Mouse (Mus musculus): ENCODE results near the gene Grin2b.
"Not testable (repeated sequence)": the region's sequence is repeated elsewhere in the genome, so short reads cannot be mapped to it uniquely, and the experiment has no call there.

Gene Grin2b

DNA sequence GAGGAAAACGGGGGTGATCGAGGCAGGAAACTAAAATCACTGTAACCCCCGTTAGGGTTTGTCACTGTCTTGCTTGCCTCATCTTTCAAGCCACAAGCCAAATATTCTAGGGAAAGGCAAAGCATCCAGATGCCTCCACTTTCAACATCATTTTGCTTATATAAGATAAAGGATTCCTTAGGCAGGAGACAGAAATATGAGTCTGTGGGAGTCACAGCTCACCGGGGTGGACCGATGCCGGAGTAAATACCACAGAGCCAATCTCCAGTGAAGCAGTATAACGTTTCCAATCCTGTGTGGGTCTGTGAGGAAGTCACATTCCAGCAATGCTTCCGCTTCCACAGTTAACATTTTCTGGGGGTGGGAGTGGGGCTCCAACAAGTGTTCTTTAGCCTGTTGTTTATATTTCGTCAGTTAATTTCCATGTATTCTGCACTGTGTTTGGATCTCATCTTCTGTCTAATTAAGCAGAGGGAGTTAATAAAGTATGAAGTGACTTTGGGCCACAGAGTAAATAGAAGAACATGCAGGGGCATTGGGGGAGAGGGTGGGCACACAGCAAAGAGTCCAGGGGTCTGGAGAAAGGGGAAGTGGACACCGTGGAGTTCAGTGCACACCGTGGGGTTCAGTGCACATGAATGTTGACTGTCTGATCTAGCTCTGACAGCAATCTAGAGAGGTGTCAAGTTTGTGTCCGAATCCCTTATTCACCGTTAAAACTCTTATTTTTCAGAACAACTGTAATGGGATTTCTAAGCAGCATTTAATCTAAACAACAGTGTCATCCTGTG, 374.9 kb downstream of the Grin2b start:
- DNase-seq (ENCODE audit: low spot score in 2 of 2) = no peak

DNA sequence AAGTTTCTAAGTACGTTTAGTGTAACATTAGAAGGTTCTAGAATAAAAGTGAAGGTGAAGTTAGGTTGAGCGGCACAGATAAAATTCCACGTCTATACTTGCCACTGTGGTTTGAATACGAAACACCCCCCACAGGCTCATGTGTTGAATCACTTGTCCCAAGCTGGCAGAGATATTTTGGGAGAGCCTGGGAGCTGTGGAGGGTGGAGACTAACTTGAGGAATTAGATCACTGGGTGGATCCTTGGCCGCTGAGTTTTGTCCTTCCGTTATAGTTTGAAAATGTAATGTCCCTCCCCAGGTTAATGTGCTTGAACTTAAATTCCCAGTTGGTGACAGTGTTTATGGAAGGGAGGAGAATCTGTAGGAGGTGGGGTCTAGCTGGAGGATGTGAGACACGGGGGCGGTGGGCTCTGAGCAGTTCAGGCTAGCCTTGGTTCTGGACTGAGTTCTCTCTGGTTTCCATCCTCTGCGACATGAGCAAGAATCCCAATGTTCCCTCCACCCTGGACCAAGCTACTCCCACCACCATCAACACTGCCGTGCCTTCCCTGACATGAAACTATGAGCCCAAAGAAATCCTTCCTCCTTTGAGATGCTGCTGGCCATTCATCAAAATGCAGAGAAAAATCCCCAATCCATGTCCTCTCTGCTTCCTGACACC, 375.8 kb downstream of the Grin2b start:
- DNase-seq (ENCODE audit: low spot score in 2 of 2) = no peak

DNA sequence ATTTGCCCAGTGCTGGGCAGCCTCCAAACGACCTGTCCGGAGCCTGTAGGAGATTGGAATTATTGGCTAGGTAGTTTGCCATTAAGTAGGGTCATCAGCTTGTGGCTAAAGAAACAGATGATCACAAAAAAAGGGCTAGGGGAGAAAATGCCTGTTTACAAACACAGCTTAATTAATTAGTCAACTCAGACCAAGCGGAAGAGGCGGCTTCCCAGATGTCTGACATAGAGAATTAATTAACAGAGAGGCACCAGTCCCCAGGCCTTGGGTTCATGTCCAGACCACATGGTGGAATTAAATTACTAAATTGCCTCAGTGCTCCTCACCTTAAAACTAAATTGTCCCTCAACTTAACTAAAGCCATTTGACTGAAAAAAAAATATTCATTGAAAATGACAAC, 376.4 kb downstream of the Grin2b start:
- no peak for DNase-seq (ENCODE audit: low spot score in 2 of 2)

DNA sequence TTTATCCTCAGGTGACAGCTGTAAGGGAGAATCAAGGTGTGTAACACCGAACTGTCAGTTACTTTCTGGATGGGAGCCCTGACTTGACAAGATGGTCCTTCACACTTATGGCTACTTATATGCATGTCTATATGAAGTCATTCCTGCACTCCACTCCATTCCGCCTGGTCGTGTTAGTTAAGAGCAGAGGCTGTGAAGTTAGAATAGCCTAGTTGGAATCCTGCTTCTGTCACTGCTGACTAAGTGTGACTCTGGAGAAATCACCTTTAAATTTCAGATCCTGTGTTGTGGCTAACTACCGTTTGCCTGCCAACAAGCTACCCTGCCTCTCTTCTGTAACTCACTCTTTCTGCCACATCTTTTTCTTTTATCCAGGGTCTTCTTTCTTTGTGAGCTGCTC, 381.9 kb downstream of the Grin2b start:
- no peak for DNase-seq (ENCODE audit: low spot score in 2 of 2)

GRCm38 (mm10) chr6:135789603-135790170, 383.6 kb downstream of the Grin2b start:
- DNase-seq (ENCODE audit: low spot score in 2 of 2) = no peak

DNA sequence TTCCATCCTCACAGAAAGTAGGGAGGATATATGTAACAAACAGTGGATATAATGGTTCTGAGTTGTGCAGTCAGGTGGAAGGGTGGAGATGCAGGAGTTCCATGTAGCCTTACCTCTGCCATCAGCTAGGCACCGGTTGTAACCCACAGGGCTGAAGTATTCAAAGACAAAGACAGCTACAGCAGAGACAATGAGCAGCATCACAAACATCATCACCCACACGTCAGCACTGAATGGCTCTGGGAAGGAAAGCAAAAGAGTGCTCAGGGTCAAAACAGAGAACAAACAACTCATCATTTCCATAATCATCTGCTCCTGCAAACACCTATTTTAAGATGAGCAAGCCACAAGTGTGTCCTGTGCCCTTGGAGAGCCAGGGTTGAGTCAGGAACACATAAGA, 398.6 kb downstream of the Grin2b start:
- DNase-seq (ENCODE audit: low spot score in 2 of 2) = no peak

DNA sequence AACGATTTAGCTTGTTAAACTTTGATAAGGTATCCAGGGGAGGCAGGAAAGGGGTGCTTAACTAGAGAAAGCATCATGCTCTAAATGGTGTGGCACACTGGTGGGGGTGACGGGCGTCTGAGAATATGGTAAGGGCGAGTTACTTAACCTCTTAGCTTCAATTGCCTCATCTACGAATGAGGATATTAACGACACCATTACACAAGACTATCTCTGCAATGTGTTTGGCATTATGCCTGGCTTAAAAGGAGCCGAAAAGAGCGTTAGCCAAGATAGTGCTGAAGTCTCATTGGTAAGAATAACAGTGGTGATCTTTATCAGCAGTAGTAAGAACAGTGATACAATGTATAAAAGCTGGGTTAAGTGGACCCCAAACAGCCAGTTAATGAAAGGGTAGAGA, 405.7 kb downstream of the Grin2b start:
- peak in 1 of 2 experiments; percentile 8 for DNase-seq (ENCODE audit: low spot score in 2 of 2)

DNA sequence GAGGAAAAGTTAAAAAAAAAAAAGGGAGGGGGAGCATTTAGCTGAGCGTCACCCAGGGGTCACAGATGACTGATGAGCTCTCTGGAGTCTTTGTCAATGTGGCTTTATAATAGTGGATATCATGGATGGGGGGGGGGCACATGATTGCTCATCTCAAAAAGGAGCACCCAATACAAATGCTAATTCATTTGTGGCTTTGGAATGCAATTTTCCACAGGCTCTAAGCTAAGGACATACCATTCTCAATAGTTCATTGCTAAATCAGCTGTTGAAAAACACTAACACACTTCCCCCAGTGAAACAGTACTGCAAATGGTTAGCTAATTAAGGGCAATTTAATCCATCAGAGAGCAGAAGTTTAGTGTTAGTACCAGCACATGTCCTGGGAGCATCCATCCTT, 414.6 kb downstream of the Grin2b start:
- DNase-seq (ENCODE audit: low spot score in 2 of 2) = no peak

GRCm38 (mm10) chr6:135756075-135756474, 417.2 kb downstream of the Grin2b start:
- DNase-seq (ENCODE audit: low spot score in 2 of 2) = no peak

DNA sequence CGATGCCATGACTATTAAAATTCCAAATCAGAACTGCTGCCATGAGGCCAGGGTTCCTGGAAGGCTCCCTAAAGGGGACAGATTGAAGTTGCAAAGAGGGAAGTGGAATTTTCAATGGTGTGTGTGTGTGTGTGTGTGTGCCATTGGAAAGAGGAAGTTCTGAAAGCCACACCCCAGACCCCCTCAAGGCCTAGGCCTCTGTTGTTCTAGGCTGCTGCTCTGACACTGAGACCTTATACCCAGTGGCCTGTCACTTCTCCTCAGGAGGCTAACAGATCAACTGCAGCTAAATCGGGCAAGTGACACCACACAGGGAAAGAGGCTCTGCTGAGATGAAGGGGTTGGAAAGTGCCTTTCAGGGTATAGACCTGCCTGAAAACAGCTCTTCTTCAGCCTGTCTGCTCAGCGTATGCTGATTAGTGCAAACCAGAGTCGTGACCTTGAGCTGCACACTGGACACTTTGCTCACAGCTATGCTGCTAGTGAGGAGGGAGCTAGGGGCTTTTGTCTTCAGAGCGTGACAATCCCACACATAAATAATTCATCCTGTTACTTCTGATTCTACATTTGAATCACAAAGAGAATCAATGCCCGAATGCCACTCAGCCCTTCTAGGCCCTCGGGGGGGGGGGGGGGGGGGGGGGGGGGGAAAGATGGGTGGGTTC, 424.8 kb downstream of the Grin2b start:
- no peak for DNase-seq (ENCODE audit: low spot score in 2 of 2)

DNA sequence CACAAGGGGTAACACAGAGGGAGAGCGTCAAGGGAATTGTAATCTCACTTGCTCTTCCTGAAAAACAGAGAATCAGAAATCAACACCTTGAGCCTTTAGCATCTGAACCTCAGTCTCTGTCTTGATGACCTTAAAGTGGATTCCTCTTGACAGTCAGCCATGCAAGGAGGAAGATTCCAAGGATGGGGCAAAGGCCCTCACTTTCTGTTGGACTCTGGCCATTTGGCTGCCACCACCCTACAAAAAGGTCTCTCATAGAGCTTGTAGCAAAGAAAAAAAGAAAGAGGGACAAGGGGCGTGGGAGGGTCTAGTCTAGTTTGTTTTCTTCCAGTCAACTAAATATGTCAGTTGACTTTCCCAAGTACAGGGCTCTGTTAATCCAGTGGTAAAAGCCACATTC, 427.7 kb downstream of the Grin2b start:
- DNase-seq (ENCODE audit: low spot score in 2 of 2) = no peak

- no peak for DNase-seq (ENCODE audit: low spot score in 2 of 2)
These were observed 439.0 kb downstream of the Grin2b start for GRCm38 (mm10) chr6:135734227-135734732.

DNA sequence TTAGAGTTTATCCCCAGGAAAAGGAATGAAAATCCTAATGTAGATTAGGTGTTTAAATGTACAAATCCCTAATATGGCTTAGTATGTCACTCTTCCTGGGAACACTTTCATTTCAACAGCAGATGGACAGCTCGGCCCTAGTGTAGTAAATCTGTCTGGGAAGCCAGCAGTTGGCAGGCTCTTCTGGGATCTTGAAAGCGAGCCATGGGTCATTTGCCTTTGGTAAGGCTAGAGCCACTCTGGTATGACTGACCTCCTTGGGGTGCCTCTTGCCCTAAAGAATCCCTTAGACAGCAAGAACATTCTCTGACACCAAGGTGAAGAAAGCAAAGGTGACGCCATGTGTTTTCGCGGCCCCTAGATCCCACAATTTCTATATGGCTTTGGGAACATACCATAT, 446.2 kb downstream of the Grin2b start:
- DNase-seq (ENCODE audit: low spot score in 2 of 2) = peak in 1 of 2 experiments; percentile 54

- no peak for DNase-seq (ENCODE audit: low spot score in 2 of 2)
These were observed 451.6 kb downstream of the Grin2b start for GRCm38 (mm10) chr6:135721706-135722105.

DNA sequence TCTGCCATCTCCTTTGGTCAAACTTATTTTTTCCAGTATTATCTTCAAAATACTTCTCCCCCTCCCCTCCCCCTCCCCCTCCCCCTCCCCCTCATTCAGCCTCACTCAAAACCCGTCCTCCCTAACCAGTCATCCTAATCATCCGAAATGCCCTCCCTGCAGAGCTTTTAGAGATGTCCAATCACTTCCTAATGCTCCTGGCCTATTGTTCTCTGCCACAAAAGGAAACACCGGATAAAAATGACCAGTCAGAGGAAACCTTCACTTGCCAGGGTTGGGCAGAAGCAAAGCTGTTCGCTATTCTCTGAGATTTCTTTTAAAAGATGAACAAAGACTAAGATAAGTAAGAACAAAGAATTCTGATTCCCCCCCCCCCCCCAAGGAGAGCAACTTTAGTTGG, 458.4 kb downstream of the Grin2b start:
- no peak for DNase-seq (ENCODE audit: low spot score in 2 of 2)

- DNase-seq (ENCODE audit: low spot score in 2 of 2) = no peak
These were observed 459.1 kb downstream of the Grin2b start for GRCm38 (mm10) chr6:135714236-135714635.

- no peak for DNase-seq (ENCODE audit: low spot score in 2 of 2)
These were observed 459.6 kb downstream of the Grin2b start for GRCm38 (mm10) chr6:135713716-135714115.

GRCm38 (mm10) chr6:135706850-135707522, 466.3 kb downstream of the Grin2b start:
- not testable (repeated sequence) for DNase-seq (ENCODE audit: low spot score in 2 of 2)

DNA sequence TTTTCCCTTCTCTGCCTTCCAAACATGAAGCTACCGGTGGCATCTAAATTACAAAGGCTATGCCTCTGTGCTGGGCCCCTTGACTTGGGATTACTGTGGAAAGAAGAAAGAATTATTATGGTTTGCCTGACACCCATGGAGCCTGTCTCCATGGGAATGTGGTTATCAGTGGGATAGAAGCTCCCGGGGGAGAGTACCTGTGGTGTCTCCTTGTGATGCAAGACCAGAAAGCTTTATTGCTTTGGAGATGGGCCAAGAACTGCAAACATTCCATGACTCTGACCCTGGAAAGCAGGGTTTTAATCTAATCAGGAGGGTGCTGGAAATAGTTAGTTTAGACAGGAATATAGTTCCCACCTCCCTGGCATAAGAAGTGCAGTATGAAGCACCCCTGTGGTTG, 469.7 kb downstream of the Grin2b start:
- no peak for DNase-seq (ENCODE audit: low spot score in 2 of 2)

GRCm38 (mm10) chr6:135701361-135701760, 471.9 kb downstream of the Grin2b start:
- no peak for DNase-seq (ENCODE audit: low spot score in 2 of 2)

- DNase-seq (ENCODE audit: low spot score in 2 of 2) = no peak
These were observed 472.5 kb downstream of the Grin2b start for GRCm38 (mm10) chr6:135700717-135701345.

Data from urinary bladder, postnatal 36 days (tissue).